Mouse (Mus musculus): ENCODE measurements around the gene Larp1.
A peak's percentile ranks its signal among the peaks of the same experiment; 100 is the strongest.

Larp1 gene

DNA sequence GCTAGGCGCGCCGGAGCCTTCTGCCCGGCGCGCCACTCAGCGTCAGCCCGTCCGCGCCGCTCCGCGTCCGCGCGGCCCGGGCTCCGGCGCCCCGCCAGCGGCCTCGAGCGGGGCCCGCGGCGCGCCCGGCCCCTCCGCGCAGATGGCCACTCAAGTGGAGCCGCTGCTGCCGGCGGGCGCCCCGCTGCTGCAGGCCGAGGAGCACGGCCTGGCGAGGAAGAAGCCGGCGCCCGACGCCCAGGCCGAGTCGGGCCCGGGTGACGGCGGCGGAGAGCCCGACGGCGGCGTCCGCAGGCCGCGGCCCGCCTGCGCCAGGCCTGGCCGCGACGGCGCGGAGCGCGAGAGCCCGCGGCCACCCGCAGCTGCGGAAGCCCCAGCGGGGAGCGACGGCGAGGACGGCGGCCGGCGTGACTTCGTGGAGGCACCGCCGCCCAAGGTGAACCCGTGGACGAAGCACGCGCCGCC, at the start of gene Larp1:
Gene Larp1, plus strand, starts transcription at position 14 of the 465 bp plus-strand sequence.
- no peak for DNase-seq (ENCODE audit: low spot score)

DNA sequence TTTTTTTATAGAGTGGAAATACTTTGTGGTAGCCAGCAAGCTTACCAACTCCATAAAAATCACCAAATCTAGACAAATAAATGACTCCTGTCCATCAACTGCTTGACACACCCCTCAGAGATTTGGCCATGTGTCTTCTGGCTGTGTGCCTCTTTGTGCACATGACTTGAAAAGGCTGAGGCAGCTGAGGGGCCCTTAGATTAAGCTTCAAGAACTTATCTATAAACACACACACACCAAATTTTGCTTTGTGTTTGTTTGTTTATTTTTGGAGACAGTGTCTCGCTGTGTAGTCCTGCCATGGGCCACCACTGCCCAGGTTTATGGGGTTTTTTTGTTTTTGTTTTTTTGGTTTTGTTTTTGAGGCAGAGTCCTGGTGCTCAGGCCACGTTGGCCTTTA, 48.9 kb upstream of the Larp1 start:
- no peak for DNase-seq (ENCODE audit: low spot score)

DNA sequence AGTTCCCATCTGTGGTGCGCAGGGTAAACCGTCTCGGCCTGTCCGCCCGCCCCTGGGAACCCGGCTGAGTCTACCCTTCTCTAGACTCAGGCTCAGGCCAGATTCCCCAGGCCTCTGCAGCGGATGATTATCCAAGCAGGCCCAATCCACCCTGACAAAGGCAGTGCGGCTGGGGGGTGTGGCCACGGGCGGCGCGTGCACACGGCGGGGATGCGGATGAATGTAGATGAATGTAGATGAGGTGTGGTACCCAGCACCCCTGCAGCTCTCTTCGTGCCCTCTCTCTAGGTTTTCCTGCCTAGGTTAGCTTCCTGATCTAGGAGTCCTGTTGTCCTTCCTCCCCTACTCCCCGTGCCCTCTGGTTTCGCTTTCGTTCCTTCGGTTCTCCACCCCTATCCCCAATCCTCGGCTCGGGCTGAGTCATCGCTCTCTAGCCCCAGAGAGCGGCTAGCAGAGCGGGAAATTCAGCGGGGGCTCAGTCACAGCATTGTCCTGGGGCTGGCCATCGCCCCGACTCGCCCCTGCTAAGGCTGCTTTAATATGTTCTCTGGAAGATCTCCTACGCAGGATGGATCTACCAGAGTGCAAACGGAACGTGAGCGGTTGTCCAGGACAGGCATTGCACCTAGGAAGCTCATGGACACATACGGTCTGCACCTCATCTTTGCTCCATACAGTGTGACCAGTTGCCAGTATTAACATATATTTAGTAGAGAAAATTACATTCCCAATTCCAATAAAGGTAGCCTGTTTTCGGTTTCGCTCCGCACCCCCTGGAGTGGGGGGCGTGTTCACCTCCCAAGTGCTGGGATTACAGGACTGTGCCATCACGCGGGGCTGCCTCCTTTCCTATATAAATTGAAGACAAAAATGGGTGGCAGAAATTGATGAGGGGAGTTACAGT, 46.2 kb upstream of the Larp1 start:
- DNase-seq (ENCODE audit: low spot score), result peak; percentile 93

DNA sequence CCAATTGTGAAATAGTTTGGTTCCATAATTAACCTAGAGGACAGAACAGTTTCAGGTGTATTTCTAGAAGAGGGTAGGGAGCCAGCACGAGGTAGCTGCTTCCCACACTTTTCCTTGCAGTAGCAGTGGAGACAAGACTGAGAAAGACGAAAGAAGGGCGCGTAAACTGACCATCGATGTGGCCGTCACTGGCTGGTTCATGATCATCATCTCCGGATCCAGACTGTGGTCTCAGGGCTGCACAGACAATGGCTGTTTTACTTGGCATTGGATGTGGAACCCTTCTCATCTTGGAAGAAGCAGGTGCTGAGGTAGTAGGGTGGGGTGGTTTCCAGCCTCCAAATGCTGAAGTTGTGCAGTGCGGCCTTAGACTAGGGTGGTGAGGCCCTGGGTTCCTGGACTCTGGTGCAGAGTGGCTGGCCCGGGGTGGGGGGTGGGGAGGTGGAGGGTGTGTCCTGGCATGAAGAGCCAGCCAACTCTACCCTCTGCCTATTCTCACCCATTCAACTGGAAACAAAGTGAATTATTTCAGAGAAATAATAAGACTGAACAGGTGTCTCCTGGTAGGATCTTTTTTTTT, 45.5 kb upstream of the Larp1 start:
- no peak for DNase-seq (ENCODE audit: low spot score)

DNA sequence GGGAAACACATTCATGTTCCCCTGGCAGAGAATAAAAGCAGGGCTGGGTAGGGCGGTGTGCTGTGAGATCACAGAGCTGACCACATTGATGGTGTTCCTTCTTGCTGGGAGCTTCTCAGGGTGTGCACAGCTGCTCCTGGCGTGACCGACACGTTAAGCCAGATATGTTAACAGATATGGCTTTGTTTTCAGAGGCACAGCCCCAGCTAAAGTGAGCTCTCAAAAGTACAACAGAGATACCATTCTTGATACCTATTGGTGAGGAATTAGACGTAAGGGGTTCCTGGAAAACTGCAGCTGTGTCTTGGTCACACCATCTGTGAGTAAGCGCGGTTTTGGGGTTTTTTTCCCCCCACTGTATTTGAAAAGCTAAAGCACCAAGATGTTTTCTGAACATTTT, 42.2 kb upstream of the Larp1 start:
- no peak for DNase-seq (ENCODE audit: low spot score)

DNA sequence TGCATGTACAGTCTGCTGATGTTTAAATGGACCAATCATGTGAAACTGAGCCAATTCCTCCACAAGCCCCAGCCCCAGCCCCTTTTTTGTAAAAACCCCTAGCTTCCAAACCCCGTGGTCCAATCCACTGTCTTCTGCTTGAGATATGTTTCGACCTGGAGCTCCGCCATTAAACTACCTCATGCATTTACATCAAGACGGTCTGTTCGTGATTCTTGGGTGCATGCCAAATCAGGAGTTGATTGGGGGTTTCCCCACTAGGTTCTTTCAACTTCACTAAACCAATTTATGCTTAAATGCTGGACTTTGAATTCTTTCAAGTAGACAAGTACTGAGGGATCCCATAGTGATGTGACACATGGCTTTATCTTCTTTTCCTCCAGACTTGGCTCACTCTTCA, 40.6 kb upstream of the Larp1 start:
- DNase-seq (ENCODE audit: low spot score), result no peak

DNA sequence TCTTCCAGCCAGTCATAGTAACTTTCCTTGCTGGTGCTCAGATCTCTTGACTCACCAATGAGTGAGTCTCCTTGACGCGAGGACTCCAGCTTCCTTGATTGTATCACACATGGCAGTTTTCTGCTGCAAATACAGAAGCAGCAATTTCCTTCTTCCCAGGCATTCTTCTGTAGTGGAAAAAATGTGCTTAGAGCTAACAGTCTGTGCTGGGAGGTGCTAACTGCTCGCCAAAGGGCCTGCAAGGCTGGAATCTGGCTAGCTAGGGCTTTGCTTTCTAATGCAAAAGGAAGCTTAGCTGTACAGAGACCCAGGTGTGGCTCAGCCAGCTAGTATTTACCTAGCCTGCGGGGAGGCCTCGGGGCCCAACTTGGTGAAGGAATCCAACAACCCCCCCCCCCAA, 38.3 kb upstream of the Larp1 start:
- no peak for DNase-seq (ENCODE audit: low spot score)

DNA sequence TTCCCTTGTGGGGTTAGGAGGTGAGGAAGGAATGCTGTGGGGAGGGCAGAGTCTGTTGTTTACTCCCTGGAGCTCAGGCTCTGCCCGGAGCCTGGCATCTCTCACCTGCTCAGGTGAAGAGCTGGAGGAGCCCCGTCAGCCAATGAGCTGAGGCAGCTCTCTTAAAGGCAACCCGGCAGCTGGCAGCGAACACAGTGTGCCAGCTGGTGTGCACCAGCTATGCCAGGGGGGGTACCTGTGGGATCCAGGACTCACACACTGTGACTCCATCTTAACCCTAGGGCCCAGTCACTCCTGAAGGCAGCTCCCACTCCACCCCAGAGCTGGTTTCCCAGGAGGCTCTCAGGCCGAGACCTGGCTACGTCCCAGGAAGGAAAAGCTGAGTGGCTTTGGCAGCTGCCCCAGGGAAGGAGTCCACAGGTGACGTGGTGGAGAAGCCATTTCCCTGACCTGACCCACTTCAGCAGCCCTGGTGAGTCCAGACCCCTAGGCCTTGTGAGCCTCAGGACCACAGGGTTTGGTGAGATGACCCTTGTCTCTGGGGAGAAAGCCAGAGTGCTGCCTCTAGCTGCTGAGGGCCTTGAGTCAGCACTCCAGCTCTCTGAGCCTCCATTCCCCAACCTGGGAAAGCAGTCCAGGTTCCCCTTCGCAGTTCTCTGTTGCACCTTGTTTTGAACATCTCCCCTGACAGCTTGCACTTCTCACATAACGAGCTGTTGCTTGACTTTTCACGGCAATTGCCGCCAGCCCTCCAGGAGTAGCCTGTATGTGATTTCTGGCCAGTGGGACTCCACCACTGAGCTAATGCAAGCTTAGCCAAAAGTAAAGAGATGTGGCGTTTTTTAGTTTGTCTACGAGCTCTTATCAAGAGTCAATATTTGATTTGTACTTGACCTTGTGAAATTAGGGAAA, 35.6 kb upstream of the Larp1 start:
- no peak for DNase-seq (ENCODE audit: low spot score)

DNA sequence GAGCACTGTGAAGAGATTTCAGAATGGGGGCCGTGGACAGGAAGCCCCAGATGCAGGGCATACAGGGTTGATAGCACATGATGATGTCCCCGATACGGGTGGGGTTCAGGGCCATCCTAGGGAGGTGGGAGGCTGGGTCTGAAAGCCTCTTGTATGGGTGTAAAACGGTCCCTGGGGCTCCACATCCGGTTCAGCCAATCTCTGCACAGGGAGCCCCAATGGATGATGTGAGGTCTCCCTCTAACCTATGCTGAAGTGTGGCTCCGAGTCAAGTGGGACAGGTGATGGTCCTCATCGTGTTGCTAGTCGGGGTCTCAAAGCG, 35.0 kb upstream of the Larp1 start:
- DNase-seq (ENCODE audit: low spot score), result no peak

DNA sequence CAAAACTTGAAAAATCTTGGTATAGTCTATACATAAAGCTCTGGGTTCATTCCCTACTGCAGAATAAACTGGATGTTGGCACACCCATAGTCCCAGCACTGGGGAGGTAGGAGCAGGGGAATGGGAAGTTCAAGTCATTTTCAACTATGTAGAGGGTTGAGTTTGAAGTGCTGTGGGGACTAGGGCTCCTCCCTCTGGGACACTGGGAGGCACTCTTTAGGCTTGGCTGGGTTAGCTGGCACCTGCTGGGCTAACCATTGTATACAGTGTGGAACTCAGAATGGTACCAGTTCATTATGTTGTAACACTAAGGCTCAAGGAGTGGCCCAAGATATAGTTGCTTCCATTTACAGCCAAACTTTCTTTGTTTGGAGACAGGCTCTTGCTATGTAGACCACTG, 33.0 kb upstream of the Larp1 start:
- DNase-seq (ENCODE audit: low spot score), result no peak

DNA sequence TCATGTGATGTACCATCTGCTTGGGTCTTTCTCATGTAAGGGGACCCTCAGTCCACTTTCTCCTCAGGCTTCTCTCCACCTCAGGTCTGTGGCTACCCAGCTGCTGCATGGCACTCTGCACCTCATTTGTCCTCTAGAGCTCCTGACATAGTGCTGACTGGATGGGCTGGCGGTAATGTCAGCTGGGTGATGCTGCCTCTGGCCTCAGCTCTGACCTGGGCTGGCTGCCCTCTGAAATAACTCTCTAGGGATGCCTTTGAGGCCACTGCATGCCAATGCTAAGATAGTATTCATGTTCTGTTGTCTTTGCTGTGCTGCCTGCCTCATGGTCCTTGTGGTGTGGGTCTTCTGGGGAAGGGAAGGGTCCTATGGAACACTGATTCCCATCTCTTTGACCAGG, 31.2 kb upstream of the Larp1 start:
- DNase-seq (ENCODE audit: low spot score), result no peak

DNA sequence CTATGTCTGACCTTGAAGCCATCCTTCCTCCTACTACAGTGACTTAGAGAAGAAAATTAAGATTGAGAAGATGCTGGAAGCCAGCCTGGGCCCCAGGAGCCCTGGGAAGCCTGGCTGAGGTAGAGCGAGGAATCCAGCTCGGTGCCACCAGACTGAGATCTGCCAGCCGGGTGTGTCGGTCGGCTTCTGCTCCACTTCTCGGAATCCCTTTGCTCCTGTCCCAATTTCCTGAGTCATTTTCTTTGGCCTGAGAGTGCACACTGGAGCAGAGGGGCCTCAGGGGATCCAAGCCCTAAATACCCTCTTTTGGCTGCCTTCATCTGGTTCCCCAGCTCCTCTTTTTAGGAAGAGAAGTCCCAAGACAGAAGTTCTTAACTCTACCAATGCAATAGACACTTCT, 29.2 kb upstream of the Larp1 start:
- no peak for DNase-seq (ENCODE audit: low spot score)

DNA sequence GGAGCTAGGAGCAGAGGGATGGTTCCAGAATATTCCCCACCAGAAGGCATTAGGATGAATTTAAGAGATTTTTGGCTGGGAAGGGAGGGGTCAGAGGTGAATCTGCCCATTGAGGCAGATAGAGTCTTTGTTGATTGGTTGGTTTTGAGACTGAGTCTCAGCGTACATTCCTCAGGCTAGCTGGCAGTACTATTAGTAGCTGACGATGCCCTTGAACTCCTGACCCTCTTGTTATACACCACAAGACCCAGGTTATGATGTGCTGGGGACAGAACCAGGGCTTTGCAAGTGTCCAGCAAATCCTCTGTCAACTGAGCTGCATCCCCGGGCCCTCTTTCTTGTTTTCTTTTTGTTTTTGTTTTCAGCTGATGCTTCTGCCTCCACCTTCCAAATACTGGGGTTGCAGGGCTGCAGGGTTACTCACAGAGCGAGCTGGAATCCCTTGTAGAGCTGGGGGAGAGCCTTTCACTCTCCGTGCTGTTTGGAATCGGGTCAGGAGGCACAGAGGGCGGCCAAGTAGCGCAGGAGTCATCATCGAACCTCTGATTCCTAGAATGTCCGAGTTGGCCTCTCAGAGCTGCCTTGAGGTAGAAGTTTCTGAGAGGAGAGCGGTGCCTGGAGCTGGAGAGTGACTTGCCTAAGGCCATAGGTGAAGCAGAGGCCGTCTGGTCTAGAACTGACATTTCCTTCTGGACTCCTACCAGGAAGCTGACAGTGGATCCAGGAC, 27.6 kb upstream of the Larp1 start:
- DNase-seq (ENCODE audit: low spot score), result no peak

DNA sequence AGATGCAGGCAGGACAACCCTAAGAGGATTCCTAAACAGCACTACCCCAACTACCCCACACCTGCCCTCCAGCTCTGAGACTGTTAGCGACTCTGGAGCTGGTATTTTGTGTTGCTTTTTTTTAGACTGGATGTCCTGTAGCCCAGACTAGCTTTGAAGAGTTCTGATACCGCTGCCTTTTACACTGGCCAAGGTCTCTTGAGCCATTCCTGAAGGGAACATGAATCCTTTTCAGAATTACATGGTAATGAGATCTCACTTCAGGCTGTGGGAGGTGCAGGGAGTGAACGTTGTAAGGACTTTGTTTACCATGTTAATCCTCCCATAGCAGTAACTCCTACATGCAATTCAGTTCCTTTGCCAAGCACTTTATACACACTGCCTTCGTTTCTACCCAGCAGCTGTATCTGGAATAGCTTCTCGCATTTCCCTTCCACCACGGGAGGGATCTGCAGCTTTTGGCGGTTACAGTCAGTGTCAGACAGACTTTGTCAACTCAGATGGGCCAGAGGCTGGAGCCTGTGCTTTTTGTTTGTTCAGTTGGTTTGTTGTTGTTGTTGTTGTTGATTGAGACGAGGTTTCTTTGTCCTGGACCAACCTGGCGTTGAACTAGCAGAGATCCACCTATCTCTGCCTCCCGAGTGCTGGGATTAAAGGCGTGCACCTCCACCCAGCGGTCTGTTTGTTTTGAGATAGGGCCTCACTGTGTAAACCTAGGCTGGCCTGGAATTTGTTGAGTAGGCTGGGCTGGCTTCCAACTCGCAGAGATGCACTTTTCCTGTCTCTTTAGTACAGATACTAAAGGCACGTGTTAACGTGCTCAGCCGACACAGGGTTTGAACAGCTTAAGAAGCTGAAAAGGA, 25.2 kb upstream of the Larp1 start:
- DNase-seq (ENCODE audit: low spot score), result no peak

DNA sequence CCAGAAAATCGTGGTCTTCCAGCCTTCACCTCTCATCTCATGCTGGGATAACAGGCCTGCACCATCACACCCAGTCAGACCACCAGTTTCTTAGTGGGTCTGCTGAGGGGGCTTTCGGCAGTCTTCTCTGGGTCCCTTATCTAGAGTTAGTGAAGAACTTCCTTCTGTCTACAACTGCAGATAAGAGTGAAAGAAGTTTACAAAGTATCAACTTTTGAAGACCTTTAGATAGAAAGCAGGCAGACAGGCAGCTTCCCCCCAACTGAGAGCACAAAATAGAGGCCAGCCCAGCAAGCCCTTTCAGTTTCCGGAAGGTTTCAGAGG, 24.6 kb upstream of the Larp1 start:
- no peak for DNase-seq (ENCODE audit: low spot score)

DNA sequence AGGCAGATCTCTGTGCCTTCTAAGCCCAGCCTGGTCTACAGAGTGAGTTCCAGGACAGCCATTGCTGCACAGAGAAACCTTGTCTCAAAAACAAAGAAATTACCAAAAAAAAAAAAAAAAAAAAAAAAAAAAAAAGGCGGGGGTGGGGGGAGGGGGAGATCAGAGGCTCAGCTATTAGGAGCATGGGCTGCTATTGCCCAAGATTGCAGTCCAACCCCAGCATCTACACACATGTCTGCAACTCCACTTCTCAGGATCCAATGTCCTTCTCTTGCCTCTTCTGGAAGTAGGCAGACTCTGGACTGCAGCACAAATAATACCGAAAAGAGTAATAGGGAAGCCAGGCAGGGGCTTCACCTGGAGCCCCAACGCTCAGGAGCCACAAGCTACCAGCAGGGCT, 23.4 kb upstream of the Larp1 start:
- DNase-seq (ENCODE audit: low spot score), result no peak

DNA sequence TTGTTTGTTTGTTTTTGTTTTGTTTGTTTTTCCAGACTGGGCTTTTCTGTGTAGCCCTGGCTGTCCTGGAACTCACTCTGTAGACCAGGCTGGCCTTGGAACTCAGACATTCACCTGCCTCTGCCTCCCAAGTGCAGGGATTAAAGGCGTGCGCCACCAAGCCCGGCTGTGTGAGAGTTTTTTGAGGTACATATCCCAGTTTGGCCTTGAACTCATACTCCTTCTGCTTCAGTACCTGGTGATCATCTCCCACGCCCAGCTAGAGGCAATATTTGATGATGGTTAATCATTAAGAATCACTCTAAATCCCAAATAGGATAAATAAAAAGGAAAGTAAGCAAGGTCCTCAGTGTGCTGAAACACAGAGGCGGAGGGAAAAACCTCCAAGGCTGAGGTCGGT, 22.8 kb upstream of the Larp1 start:
- no peak for DNase-seq (ENCODE audit: low spot score)

DNA sequence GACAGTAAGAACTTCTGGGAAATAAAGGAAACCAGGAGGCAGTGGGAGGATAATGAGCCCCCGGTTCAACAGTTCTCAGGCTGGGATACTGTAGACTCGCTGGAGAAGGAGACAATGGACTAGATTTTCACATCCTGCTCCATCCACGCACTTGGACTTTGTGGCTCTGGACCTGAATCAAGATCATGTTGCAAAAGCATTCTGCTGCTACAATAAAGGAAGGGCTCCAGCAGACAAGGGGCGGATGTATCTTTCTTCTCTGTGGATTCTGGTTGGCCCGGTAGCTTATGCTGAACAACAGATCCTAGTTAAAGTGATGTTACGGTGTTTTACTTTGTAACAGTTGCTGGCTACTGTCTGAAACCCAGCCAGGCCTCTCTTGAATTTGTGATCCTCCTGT, 22.4 kb upstream of the Larp1 start:
- DNase-seq (ENCODE audit: low spot score), result no peak

DNA sequence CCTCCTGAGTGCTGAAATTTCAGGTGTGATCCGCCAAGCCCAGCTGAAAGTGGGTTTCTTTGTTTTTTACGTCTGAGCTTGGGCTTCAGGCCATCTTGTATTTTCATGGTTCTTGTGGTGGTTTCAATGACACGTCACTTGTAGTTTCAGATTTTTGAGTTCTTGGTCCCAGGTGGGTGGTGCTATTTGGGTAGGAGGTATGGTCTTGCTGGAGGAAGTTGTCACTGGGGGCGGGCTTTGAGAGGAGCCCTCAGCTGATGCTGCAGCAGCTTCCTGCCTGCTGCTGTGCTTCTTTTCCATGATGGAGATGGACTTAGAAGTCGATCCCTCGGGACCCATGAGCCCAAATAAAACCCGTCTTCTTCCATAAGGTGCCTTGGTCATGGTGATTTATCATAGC, 22.0 kb upstream of the Larp1 start:
- no peak for DNase-seq (ENCODE audit: low spot score)

DNA sequence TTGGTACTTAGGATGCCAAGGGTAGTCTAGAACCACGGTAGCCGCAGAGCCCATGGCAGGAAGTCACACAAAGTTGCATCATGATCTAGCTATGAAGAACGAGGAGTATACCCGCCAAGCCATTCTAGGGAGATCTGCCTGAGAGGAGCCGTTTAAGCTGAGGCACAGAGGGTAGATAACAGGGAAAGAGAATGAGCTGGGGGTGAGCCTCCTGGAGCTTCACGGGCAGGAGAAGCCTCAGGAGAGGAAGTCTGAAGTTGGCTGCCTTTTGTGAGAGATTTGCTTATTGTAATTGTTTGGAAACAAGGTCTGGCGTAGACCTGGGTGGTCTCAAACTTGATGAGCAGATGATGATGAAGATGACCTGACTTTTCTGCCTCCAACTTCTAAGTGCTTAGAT, 10.7 kb upstream of the Larp1 start:
- DNase-seq (ENCODE audit: low spot score), result no peak

DNA sequence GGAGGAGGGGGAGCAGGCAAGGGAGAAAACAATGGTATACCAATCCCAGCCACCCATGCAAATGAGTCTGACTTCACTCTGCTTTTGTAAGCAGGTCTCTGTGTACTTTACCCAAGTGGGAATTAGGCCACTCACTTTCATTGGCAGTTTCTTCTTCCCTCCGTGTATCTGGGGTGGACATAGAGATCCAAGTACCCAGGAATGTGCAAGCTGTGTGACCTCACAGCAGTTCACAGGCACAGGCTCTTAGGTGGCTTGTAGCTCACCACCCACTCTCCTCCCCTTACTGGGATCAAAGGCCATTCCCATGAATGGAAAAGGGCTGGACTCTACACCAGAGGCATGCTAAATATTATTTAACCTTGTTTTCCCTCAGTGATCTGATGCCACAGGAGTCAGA, 10.0 kb upstream of the Larp1 start:
- DNase-seq (ENCODE audit: low spot score), result peak; percentile 37
